8 mouse cellular contexts compared by ENCODE assay signal in genomic region chr2:38645936-38646335, GRCm38 (mm10). TPM values are rescaled to one million over a fixed set of nuclear protein-coding genes. Genes with fewer than 3 reads are reported as not detected.
A peak's percentile ranks its signal among the peaks of the same experiment; 100 is the strongest.
DNase-seq lines count a peak whose midpoint lies in the region; ATAC-seq lines count a peak whose summit lies in the region.

No protein-coding gene starts in this region.

- DNase-seq in cerebellum, adult 11 months, result peak; percentile 56
- peak; percentile 68 to 80 for DNase-seq in cerebellum, adult 18-20 months
- peak; percentile 69 for DNase-seq in forelimb bud, embryonic 11.5 days (ENCODE audit: low read depth, low spot score)
- peak; percentile 78 for DNase-seq in hindbrain, embryonic 11.5 days (ENCODE audit: low spot score)
- DNase-seq in layer of hippocampus, adult 9-11 months, result peak; percentile 84
- DNase-seq in lung, postnatal 10 days, result peak; percentile 83
- DNase-seq in right cerebral cortex, postnatal 25 days, result peak; percentile 64

- H3K4me2 ChIP-seq in hindbrain, embryonic 11.5 days (replicated peaks; ENCODE audit: low read depth, low read length), result no peak overlapping the region

- H3K9ac ChIP-seq in hindbrain, embryonic 11.5 days (ENCODE audit: low read depth, low read length), result no peak overlapping the region

- no peaks in the 10 kb centered on the region for H3K27me3 ChIP-seq in hindbrain, embryonic 11.5 days (ENCODE audit: control insufficient read depth, insufficient read depth, low read length)

- H3K9me3 ChIP-seq in hindbrain, embryonic 11.5 days (ENCODE audit: control insufficient read depth, low read length), result no peaks in the 10 kb centered on the region

- no peaks in the 10 kb centered on the region for H3K4me1 ChIP-seq in hindbrain, embryonic 11.5 days (replicated peaks; ENCODE audit: control insufficient read depth, insufficient read depth, low read length)

- WGBS in hindbrain, embryonic 11.5 days, result 0% methylated on average over 3 of the region's 3 CpGs

- H3K4me3 ChIP-seq in hindbrain, embryonic 11.5 days (ENCODE audit: low read depth, low read length), result no peak overlapping the region

- no peak overlapping the region for H3K27ac ChIP-seq in hindbrain, embryonic 11.5 days (ENCODE audit: low read depth, low read length)

- H3K36me3 ChIP-seq in hindbrain, embryonic 11.5 days (ENCODE audit: control insufficient read depth, insufficient read depth, low read length), result no peaks in the 10 kb centered on the region

- ATAC-seq in cerebellum, adult (ENCODE audit: insufficient number of reproducible peaks, low FRiP score, low TSS enrichment), result no peak
- peak; percentile 59; the same call in 1 of the 2 replicates for ATAC-seq in hindbrain, embryonic 11.5 days (ENCODE audit: low FRiP score)

RNA-seq across cellular contexts. Expression of gene Psmb7, which starts 2.0 kb away (rescaled TPM):
- 355 and 367 TPM in 2 replicates for polyA plus RNA-seq in hindbrain, embryonic 11.5 days (2014; fragmentation: Nextera tagmentation; extraction: Ambion mirVana)
